Mouse (Mus musculus) E14TG2a.4 (cell line): Measurements from ENCODE around the gene Sypl.

ENCODE experiments used
- CTCF ChIP-seq: conservative IDR thresholded peaks from 2 replicates; pipeline ENCODE4 v1.5.1; 2014; ENCODE audit warnings: low read length
- NANOG ChIP-seq: IDR thresholded peaks from 2 replicates; pipeline ENCODE4 v1.6.1; 2014; ENCODE audit warnings: borderline replicate concordance, low read length, mixed read lengths
- POU5F1 ChIP-seq: IDR thresholded peaks from 2 replicates; pipeline ENCODE4 v1.6.1; 2014; ENCODE audit warnings: low read length, borderline replicate concordance

GRCm38 (mm10) chr12:32953066-32953465 is 625 bp upstream of the Sypl start:
- TF ChIP-seq CTCF (no peak), NANOG (no peak), POU5F1 (no peak)
